Mouse (Mus musculus): Measurements from ENCODE around the gene Krt15. TPM values are rescaled to one million over a fixed set of nuclear protein-coding genes. Genes with fewer than 3 reads are reported as not detected.

Krt15 gene
- polyA plus RNA-seq, 1 experiment from 2014 or later, result 0.90 TPM

Other genes with a start within 250 kb of the Krt15 start
- not detected in 2 replicates for gene Krtap31-1, start 228.0 kb downstream of the Krt15 start, polyA plus RNA-seq (2014; fragmentation: Nextera tagmentation; extraction: Ambion mirVana)
- gene Gm11565, start 221.2 kb downstream of the Krt15 start, polyA plus RNA-seq (2014; fragmentation: Nextera tagmentation; extraction: Ambion mirVana), result not detected in 2 replicates
- gene Krtap31-2, start 199.6 kb downstream of the Krt15 start, polyA plus RNA-seq (2014; fragmentation: Nextera tagmentation; extraction: Ambion mirVana), result not detected in 2 replicates
- gene Krtap9-5, start 187.5 kb downstream of the Krt15 start, polyA plus RNA-seq (2014; fragmentation: Nextera tagmentation; extraction: Ambion mirVana), result not detected in 2 replicates
- gene Krtap29-1, start 156.9 kb downstream of the Krt15 start, polyA plus RNA-seq (2014; fragmentation: Nextera tagmentation; extraction: Ambion mirVana), result not detected in 2 replicates
- gene Krtap16-1, start 149.3 kb downstream of the Krt15 start, polyA plus RNA-seq (2014; fragmentation: Nextera tagmentation; extraction: Ambion mirVana), result not detected in 2 replicates
- not detected in 2 replicates for gene Krtap17-1, start 141.9 kb downstream of the Krt15 start, polyA plus RNA-seq (2014; fragmentation: Nextera tagmentation; extraction: Ambion mirVana)
- gene Krt33a, start 119.7 kb downstream of the Krt15 start, polyA plus RNA-seq (2014; fragmentation: Nextera tagmentation; extraction: Ambion mirVana), result not detected in 2 replicates
- not detected in 2 replicates for gene Krt33b, start 106.1 kb downstream of the Krt15 start, polyA plus RNA-seq (2014; fragmentation: Nextera tagmentation; extraction: Ambion mirVana)
- gene Krt34, start 94.4 kb downstream of the Krt15 start, polyA plus RNA-seq (2014; fragmentation: Nextera tagmentation; extraction: Ambion mirVana), result not detected in 2 replicates
- not detected in 2 replicates for gene Krt31, start 85.4 kb downstream of the Krt15 start, polyA plus RNA-seq (2014; fragmentation: Nextera tagmentation; extraction: Ambion mirVana)
- not detected in 2 replicates for gene Krt32, start 47.7 kb downstream of the Krt15 start, polyA plus RNA-seq (2014; fragmentation: Nextera tagmentation; extraction: Ambion mirVana)
- gene Krt35, start 39.7 kb downstream of the Krt15 start, polyA plus RNA-seq (2014; fragmentation: Nextera tagmentation; extraction: Ambion mirVana), result not detected in 2 replicates
- not detected in 2 replicates for gene Krt36, start 30.3 kb downstream of the Krt15 start, polyA plus RNA-seq (2014; fragmentation: Nextera tagmentation; extraction: Ambion mirVana)
- gene Krt13, start 14.4 kb downstream of the Krt15 start, polyA plus RNA-seq (2014; fragmentation: Nextera tagmentation; extraction: Ambion mirVana), result not detected in 2 replicates
- 3.0 and 4.0 TPM in 2 replicates for gene Krt19, start 12.7 kb upstream of the Krt15 start, polyA plus RNA-seq (2014; fragmentation: Nextera tagmentation; extraction: Ambion mirVana)
- gene Krt9, start 57.3 kb upstream of the Krt15 start, polyA plus RNA-seq (2014; fragmentation: Nextera tagmentation; extraction: Ambion mirVana), result not detected in 2 replicates
- gene Krt14, start 71.6 kb upstream of the Krt15 start, polyA plus RNA-seq (2014; fragmentation: Nextera tagmentation; extraction: Ambion mirVana), result 1.6 and 1.7 TPM in 2 replicates
- not detected in 2 replicates for gene Krt16, start 113.0 kb upstream of the Krt15 start, polyA plus RNA-seq (2014; fragmentation: Nextera tagmentation; extraction: Ambion mirVana)
- not detected in 2 replicates for gene Krt17, start 125.1 kb upstream of the Krt15 start, polyA plus RNA-seq (2014; fragmentation: Nextera tagmentation; extraction: Ambion mirVana)
- not detected in 2 replicates for gene Krt42, start 133.9 kb upstream of the Krt15 start, polyA plus RNA-seq (2014; fragmentation: Nextera tagmentation; extraction: Ambion mirVana)
- gene Eif1, start 184.0 kb upstream of the Krt15 start, polyA plus RNA-seq (2014; fragmentation: Nextera tagmentation; extraction: Ambion mirVana), result 1,675 and 1,791 TPM in 2 replicates
- gene Gast, start 198.5 kb upstream of the Krt15 start, polyA plus RNA-seq (2014; fragmentation: Nextera tagmentation; extraction: Ambion mirVana), result 0.69 and 0.79 TPM in 2 replicates
- gene Hap1, start 220.2 kb upstream of the Krt15 start, polyA plus RNA-seq (2014; fragmentation: Nextera tagmentation; extraction: Ambion mirVana), result 39.0 and 46.1 TPM in 2 replicates